Mouse (Mus musculus) heart, embryonic 10.5 days (tissue): ENCODE results near the gene Map3k9. TPM values are rescaled to one million over a fixed set of nuclear protein-coding genes. Genes with fewer than 3 reads are reported as not detected.

Experiments
- DNase-seq: peaks from one replicate; pipeline ENCODE4 v3.0.0-alpha.2; 2017; ENCODE audit warnings: low spot score
- H3K27ac ChIP-seq: fragments of 300-500 bp; sonication (generic); 2 replicates; pipeline ENCODE4 v1.5.1; 2016; ENCODE audit warnings: mild to moderate bottlenecking
- H3K27me3 ChIP-seq: fragments of 300-500 bp; sonication (generic); 2 replicates; pipeline ENCODE4 v1.6.1; 2016; ENCODE audit warnings: mild to moderate bottlenecking; ENCODE audit not compliant: poor library complexity, insufficient read depth, severe bottlenecking
- H3K36me3 ChIP-seq: fragments of 300-500 bp; sonication (generic); 2 replicates; pipeline ENCODE4 v1.6.1; 2016; ENCODE audit warnings: mild to moderate bottlenecking, moderate library complexity
- H3K4me1 ChIP-seq: fragments of 300-500 bp; sonication (generic); 2 replicates; pipeline ENCODE4 v1.6.1; 2016; ENCODE audit warnings: mild to moderate bottlenecking
- H3K4me3 ChIP-seq: fragments of 300-500 bp; sonication (generic); 2 replicates; pipeline ENCODE4 v1.5.1; 2016; ENCODE audit warnings: mild to moderate bottlenecking, moderate library complexity
- H3K9me3 ChIP-seq: fragments of 300-500 bp; sonication (generic); 2 replicates; pipeline ENCODE4 v1.6.1; 2016; ENCODE audit warnings: mild to moderate bottlenecking, moderate library complexity
- WGBS: fragments of 180-500 bp; shearing (Covaris S2); methylation state at CpG from one replicate; pipeline ENCODE4 v1.1.7; 2016; 5-methylcytosine and 5-hydroxymethylcytosine counted together
- polyA plus RNA-seq: library from polyadenylated mRNA; unstranded; fragments of >200 nt; fragmentation: Nextera tagmentation; extraction: Ambion mirVana; gene quantifications from 2 replicates; pipeline ENCODE4 v1.2.1, GENCODE M21; 2016

Map3k9 gene
- polyA plus RNA-seq = 0.21 and 0.59 TPM in 2 replicates

- no peaks in the 10 kb centered on the region for H3K36me3 ChIP-seq
- under 1% methylated on average over 45 of the region's 56 CpGs for WGBS
Observed at GRCm38 (mm10) chr12:81781105-81781909, at the start of gene Map3k9. Gene Map3k9, minus strand, starts transcription at chr12:81781175.

GRCm38 (mm10) chr12:81828355-81828754, 47.4 kb upstream of the Map3k9 start:
- Histone ChIP-seq H3K36me3 (no peaks in the 10 kb centered on the region), H3K9me3 (no peaks in the 10 kb centered on the region), H3K27ac (no peak overlapping the region), H3K4me1 (peaks cover 4% of the 10 kb centered on the region; the same call in 1 of the 2 replicates), H3K4me3 (no peak overlapping the region), H3K27me3 (no peaks in the 10 kb centered on the region)
- no peak for DNase-seq
- WGBS = 88% methylated on average over 2 of the region's 2 CpGs

More at GRCm38 (mm10) chr12:81781105-81781909, at the start of gene Map3k9:
- Histone ChIP-seq H3K9me3 (no peaks in the 10 kb centered on the region), H3K27me3 (peaks cover 64% of the 10 kb centered on the region), H3K4me3 (peak within 1 kb of the TSS; percentile 70), H3K27ac (peak within 1 kb of the TSS; percentile 80), H3K4me1 (peaks cover 16% of the 10 kb centered on the region)
- DNase-seq = peak; percentile 96

GRCm38 (mm10) chr12:81822778-81823480, 42.0 kb upstream of the Map3k9 start:
- H3K9me3 ChIP-seq = no peaks in the 10 kb centered on the region
- no peak overlapping the region for H3K27ac ChIP-seq
- no peaks in the 10 kb centered on the region for H3K27me3 ChIP-seq
- no peak for DNase-seq
- H3K36me3 ChIP-seq = no peaks in the 10 kb centered on the region
- no peak overlapping the region for H3K4me3 ChIP-seq
- no peaks in the 10 kb centered on the region for H3K4me1 ChIP-seq
- WGBS = 76% methylated on average over 4 of the region's 4 CpGs

- Histone ChIP-seq H3K27ac (no peak overlapping the region), H3K9me3 (no peaks in the 10 kb centered on the region), H3K4me1 (0 out of 2 replicates have a peak, but pooled peaks cover under 1% of the 10 kb centered on the region), H3K36me3 (no peaks in the 10 kb centered on the region), H3K27me3 (no peaks in the 10 kb centered on the region), H3K4me3 (no peak overlapping the region)
- no peak for DNase-seq
- WGBS = 83% methylated on average over 4 of the region's 4 CpGs
Observed at GRCm38 (mm10) chr12:81822176-81822575, 41.2 kb upstream of the Map3k9 start.

GRCm38 (mm10) chr12:81820700-81821099, 39.7 kb upstream of the Map3k9 start:
- H3K9me3 ChIP-seq = no peaks in the 10 kb centered on the region
- no peak for DNase-seq
- H3K27me3 ChIP-seq = no peaks in the 10 kb centered on the region
- no peak overlapping the region for H3K4me3 ChIP-seq
- no peaks in the 10 kb centered on the region for H3K36me3 ChIP-seq
- H3K4me1 ChIP-seq = 0 out of 2 replicates have a peak, but pooled peaks cover 9% of the 10 kb centered on the region
- 86% methylated on average over 4 of the region's 4 CpGs for WGBS
- no peak overlapping the region for H3K27ac ChIP-seq

- DNase-seq = no peak
- Histone ChIP-seq H3K4me1 (0 out of 2 replicates have a peak, but pooled peaks cover 9% of the 10 kb centered on the region), H3K27ac (peak overlapping the region; percentile 31), H3K27me3 (no peaks in the 10 kb centered on the region), H3K36me3 (no peaks in the 10 kb centered on the region), H3K4me3 (peak overlapping the region; percentile 27), H3K9me3 (no peaks in the 10 kb centered on the region)
- 41% methylated on average over 6 of the region's 6 CpGs for WGBS
Observed at GRCm38 (mm10) chr12:81817126-81817505, 36.1 kb upstream of the Map3k9 start.

- no peaks in the 10 kb centered on the region for H3K36me3 ChIP-seq
- WGBS = 17% methylated on average over 10 of the region's 10 CpGs
- no peak for DNase-seq
- H3K27ac ChIP-seq = peak overlapping the region; percentile 31
- no peaks in the 10 kb centered on the region for H3K9me3 ChIP-seq
- peak overlapping the region; percentile 27 for H3K4me3 ChIP-seq
- 0 out of 2 replicates have a peak, but pooled peaks cover 9% of the 10 kb centered on the region for H3K4me1 ChIP-seq
- H3K27me3 ChIP-seq = no peaks in the 10 kb centered on the region
Observed at GRCm38 (mm10) chr12:81816330-81817125, 35.6 kb upstream of the Map3k9 start.

GRCm38 (mm10) chr12:81814742-81815141, 33.8 kb upstream of the Map3k9 start:
- Histone ChIP-seq H3K9me3 (no peaks in the 10 kb centered on the region), H3K4me1 (0 out of 2 replicates have a peak, but pooled peaks cover 15% of the 10 kb centered on the region), H3K27ac (no peak overlapping the region), H3K4me3 (no peak overlapping the region), H3K36me3 (no peaks in the 10 kb centered on the region), H3K27me3 (no peaks in the 10 kb centered on the region)
- WGBS = 84% methylated on average over 5 of the region's 5 CpGs
- no peak for DNase-seq

- Histone ChIP-seq H3K27me3 (no peaks in the 10 kb centered on the region), H3K9me3 (no peaks in the 10 kb centered on the region), H3K27ac (peak overlapping the region; percentile 16; the same call in 1 of the 2 replicates), H3K4me3 (no peak overlapping the region), H3K36me3 (no peaks in the 10 kb centered on the region), H3K4me1 (peaks cover 32% of the 10 kb centered on the region)
- WGBS = 42% methylated on average over 8 of the region's 8 CpGs
- no peak for DNase-seq
Observed at GRCm38 (mm10) chr12:81810417-81810816, 29.4 kb upstream of the Map3k9 start.

GRCm38 (mm10) chr12:81808596-81808995, 27.6 kb upstream of the Map3k9 start:
- no peaks in the 10 kb centered on the region for H3K36me3 ChIP-seq
- DNase-seq = no peak
- H3K27me3 ChIP-seq = no peaks in the 10 kb centered on the region
- WGBS = 62% methylated on average over 2 of the region's 2 CpGs
- H3K9me3 ChIP-seq = no peaks in the 10 kb centered on the region
- H3K27ac ChIP-seq = no peak overlapping the region
- H3K4me1 ChIP-seq = peaks cover 38% of the 10 kb centered on the region
- H3K4me3 ChIP-seq = no peak overlapping the region

GRCm38 (mm10) chr12:81807953-81808352, 27.0 kb upstream of the Map3k9 start:
- H3K36me3 ChIP-seq = no peaks in the 10 kb centered on the region
- H3K9me3 ChIP-seq = no peaks in the 10 kb centered on the region
- WGBS = 23% methylated on average over 11 of the region's 11 CpGs
- no peak for DNase-seq
- H3K4me3 ChIP-seq = peak overlapping the region; percentile 61
- peaks cover 42% of the 10 kb centered on the region for H3K4me1 ChIP-seq
- H3K27ac ChIP-seq = no peak overlapping the region
- H3K27me3 ChIP-seq = no peaks in the 10 kb centered on the region

- WGBS = 1% methylated on average over 7 of the region's 7 CpGs
- no peaks in the 10 kb centered on the region; the same call in 1 of the 2 replicates for H3K36me3 ChIP-seq
- H3K27ac ChIP-seq = peak overlapping the region; percentile 85
- peak overlapping the region; percentile 61 for H3K4me3 ChIP-seq
- no peak for DNase-seq
- H3K27me3 ChIP-seq = no peaks in the 10 kb centered on the region
- peaks cover 42% of the 10 kb centered on the region for H3K4me1 ChIP-seq
- no peaks in the 10 kb centered on the region for H3K9me3 ChIP-seq
Observed at GRCm38 (mm10) chr12:81807529-81807837, 26.5 kb upstream of the Map3k9 start.
